Mouse (Mus musculus) liver, postnatal 0 days (tissue): ENCODE data around the gene Pde10a.

Source experiments
- CTCF ChIP-seq: sonication (generic); IDR thresholded peaks from 2 replicates; pipeline ENCODE4 v1.5.1; 2016; ENCODE audit warnings: antibody characterized with exemption, low read depth
- EP300 ChIP-seq: IDR thresholded peaks from 2 replicates; pipeline ENCODE4 v1.6.1; 2016; ENCODE audit warnings: antibody characterized with exemption, low read depth, mild to moderate bottlenecking

DNA sequence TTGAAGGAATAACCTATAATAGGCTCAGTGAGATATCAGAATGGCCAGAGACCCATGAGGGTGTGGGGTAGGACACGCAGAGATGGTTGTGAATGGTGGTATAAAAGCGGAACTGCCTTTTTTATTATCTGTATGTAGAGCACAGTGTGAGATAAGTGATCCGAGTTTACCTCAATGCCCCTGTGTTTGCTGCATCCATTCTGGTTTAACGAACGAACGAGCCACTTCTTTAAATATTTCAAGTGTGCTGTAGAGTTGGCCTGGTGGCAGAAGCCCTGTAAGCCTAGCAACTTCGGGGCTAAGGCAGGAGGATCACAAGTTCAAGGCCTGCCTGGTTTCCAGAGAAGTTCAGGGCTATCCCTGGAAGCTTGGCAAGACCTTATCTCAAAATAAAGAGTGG, 346.2 kb downstream of the Pde10a start:
- TF ChIP-seq CTCF (no peak), EP300 (no peak)
